Mouse (Mus musculus) lung, postnatal 0 days (tissue): ENCODE data around the gene Ptpn14.

Source experiments
- CTCF ChIP-seq: IDR thresholded peaks from 2 replicates; pipeline ENCODE4 v1.5.1; 2016; ENCODE audit warnings: antibody characterized with exemption, mild to moderate bottlenecking
- EP300 ChIP-seq: IDR thresholded peaks from 2 replicates; pipeline ENCODE4 v1.6.1; 2016; ENCODE audit warnings: antibody characterized with exemption, mild to moderate bottlenecking, control low read depth

GRCm38 (mm10) chr1:189921568-189921817, 193.4 kb downstream of the Ptpn14 start:
- TF ChIP-seq CTCF (no peak), EP300 (no peak)
